Mouse (Mus musculus): ENCODE results near the gene Cnst. TPM values are rescaled to one million over a fixed set of nuclear protein-coding genes. Genes with fewer than 3 reads are reported as not detected.

Cnst gene
- polyA plus RNA-seq, 1 experiment from 2014 or later, result 25.3 TPM

DNA sequence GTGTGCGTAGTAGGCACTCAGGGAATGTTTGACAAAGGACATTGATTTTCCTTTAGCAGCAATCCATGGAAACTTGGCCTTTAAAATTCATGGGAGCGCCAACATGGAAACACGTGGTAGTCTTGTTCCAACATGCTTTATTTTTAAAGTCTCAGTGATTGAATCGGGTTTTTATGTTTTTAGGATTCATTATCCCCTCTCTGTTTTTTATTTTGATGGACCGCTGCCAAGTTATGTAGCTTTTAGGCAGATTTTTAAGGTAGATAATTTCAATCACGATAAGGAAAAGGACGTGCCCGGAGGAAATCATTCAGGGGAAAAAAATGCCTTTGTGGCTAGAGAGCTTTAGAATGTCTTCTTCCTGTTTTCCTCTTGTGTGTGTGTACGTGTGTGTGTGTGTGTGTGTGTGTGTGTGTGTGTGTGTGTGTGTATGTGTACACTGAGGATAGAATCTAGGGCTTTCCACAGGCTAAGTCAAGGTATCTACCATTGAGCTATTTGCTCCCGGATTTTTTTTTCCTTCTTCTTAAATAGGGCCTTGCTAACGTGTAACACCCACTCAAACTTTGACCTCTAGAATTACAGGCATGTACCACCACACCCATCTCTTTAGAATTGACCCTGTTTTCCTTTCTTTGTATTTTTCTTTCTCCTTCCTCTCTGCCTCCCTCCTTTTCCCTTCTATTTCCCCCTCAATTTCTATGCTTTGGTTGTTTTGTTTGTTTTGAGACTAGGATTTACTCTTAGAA lies 13.4 kb downstream of the Cnst start:
- ATAC-seq (ENCODE audit: low FRiP score), result no peak
- Histone ChIP-seq H3K9ac (replicated peaks) (no peak overlapping the region), H3K4me2 (no peak overlapping the region), H3K4me3 (replicated peaks) (no peak overlapping the region), H3K4me1 (peaks cover 6% of the 10 kb centered on the region), H3K9me3 (replicated peaks) (no peaks in the 10 kb centered on the region), H3K27ac (replicated peaks) (no peak overlapping the region), H3K27me3 (replicated peaks) (no peaks in the 10 kb centered on the region), H3K36me3 (no peaks in the 10 kb centered on the region)
- WGBS, result 73% methylated on average over 11 of the region's 11 CpGs

DNA sequence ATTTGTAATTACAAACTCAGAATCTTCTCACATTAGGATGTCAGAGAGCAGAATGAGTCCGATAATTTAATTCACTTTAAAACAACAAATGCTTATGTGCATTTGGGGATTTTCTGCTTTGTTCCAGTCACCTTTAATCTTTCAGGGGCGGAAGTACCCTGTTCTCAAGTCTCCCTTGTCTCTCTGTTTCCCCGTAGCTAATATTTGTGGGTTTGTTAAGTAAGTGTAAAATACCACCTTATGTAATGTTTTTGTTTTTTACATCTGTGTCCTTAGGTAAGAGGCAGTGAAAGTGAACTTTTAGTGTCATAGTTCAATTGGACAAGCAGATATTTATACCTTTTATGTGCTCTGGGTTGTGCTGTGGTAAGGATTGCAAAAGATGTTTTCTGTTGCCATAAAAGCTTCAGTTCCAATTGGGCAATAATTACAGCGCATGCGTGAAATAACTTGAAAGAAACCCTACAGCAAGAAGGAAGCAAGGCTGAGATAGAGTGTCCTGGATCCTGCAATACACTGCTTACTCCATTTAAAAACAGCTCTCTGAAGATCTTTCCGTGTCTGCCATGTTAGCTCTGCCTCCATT lies 14.8 kb downstream of the Cnst start:
- WGBS, result 89% methylated on average over 6 of the region's 6 CpGs
- Histone ChIP-seq H3K4me3 (replicated peaks) (no peak overlapping the region), H3K4me2 (no peak overlapping the region), H3K9me3 (replicated peaks) (no peaks in the 10 kb centered on the region), H3K4me1 (peaks cover 6% of the 10 kb centered on the region), H3K27ac (replicated peaks) (no peak overlapping the region), H3K27me3 (replicated peaks) (no peaks in the 10 kb centered on the region), H3K9ac (replicated peaks) (no peak overlapping the region), H3K36me3 (no peaks in the 10 kb centered on the region)
- no peak for ATAC-seq (ENCODE audit: low FRiP score)

DNA sequence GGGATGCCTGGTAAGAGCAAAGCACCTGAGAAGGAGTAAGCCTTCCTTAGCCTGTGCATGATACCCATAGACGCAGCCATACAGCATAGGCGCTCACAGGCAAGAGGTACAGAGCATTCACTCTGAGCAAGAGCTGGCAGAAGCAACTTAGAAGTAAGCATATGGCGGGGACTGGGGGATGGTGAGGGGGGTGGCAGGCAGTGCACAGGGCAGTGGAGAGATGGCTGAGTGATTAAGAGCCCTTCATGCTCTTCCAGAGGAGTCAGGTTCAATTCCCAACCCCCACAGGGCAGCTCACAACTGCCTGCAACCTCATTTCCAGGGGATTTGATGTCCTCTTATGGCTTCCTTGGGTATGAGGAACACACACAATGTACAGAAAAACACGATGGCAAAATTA lies 17.0 kb downstream of the Cnst start:
- Histone ChIP-seq H3K4me2 (no peak overlapping the region), H3K36me3 (no peaks in the 10 kb centered on the region), H3K9ac (replicated peaks) (no peak overlapping the region), H3K9me3 (replicated peaks) (no peaks in the 10 kb centered on the region), H3K4me3 (replicated peaks) (no peak overlapping the region), H3K27me3 (replicated peaks) (no peaks in the 10 kb centered on the region), H3K4me1 (peaks cover 11% of the 10 kb centered on the region), H3K27ac (replicated peaks) (no peak overlapping the region)
- no peak for ATAC-seq (ENCODE audit: low FRiP score)
- 75% methylated on average over 4 of the region's 4 CpGs for WGBS

DNA sequence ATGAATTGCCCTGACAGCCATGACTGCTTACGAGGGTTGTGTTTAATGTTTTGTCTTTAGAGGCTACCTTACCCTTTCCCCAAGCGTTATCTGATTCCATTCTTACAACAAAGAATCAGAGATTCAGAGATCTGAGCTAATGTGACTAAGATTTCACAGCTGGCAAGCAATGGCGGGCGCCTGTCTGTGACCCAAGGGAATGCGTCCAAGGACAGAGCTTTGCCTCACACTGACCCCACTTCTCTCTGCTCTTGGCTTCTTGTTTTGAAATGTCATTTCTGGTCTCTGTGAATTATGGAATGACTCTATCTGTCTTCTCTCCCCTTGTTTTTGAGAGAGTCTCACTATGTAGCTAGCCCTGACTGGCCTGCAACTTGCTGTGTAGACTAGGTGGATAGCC lies 17.8 kb downstream of the Cnst start:
- no peak overlapping the region for H3K27ac ChIP-seq (replicated peaks)

DNA sequence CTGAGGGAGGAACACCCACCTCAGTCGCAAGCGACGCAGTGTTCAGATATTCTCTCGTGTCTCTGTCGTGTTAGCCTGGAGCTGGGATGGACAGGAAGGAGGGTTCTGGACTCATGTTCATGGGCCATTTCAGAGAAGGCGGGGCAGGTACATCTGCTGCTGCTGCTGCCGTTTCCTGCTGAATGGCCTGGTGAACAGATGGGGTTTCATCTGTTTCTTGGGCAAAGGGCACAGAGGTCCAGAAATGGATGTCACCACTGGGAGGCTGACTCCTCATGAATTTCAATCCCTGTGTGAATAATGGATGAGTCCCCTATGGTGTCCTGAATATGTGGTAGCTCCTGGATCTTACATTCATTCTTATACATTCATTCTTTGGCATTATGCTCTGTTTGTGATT lies 21.4 kb downstream of the Cnst start:
- Histone ChIP-seq H3K9ac (replicated peaks) (no peak overlapping the region), H3K36me3 (no peaks in the 10 kb centered on the region), H3K4me3 (replicated peaks) (no peak overlapping the region), H3K4me1 (peaks cover 11% of the 10 kb centered on the region), H3K27ac (replicated peaks) (no peak overlapping the region), H3K27me3 (replicated peaks) (no peaks in the 10 kb centered on the region), H3K4me2 (no peak overlapping the region), H3K9me3 (replicated peaks) (no peaks in the 10 kb centered on the region)
- ATAC-seq (ENCODE audit: low FRiP score), result no peak
- WGBS, result 39% methylated on average over 7 of the region's 7 CpGs

More for the DNA sequence above, 17.8 kb downstream of the Cnst start:
- H3K4me1 ChIP-seq, result peaks cover 11% of the 10 kb centered on the region
- ATAC-seq (ENCODE audit: low FRiP score), result no peak
- H3K4me2 ChIP-seq, result no peak overlapping the region
- 78% methylated on average over 5 of the region's 5 CpGs for WGBS
- no peak overlapping the region for H3K4me3 ChIP-seq (replicated peaks)
- H3K36me3 ChIP-seq, result no peaks in the 10 kb centered on the region
- no peaks in the 10 kb centered on the region for H3K27me3 ChIP-seq (replicated peaks)
- H3K9me3 ChIP-seq (replicated peaks), result no peaks in the 10 kb centered on the region
- H3K9ac ChIP-seq (replicated peaks), result no peak overlapping the region

DNA sequence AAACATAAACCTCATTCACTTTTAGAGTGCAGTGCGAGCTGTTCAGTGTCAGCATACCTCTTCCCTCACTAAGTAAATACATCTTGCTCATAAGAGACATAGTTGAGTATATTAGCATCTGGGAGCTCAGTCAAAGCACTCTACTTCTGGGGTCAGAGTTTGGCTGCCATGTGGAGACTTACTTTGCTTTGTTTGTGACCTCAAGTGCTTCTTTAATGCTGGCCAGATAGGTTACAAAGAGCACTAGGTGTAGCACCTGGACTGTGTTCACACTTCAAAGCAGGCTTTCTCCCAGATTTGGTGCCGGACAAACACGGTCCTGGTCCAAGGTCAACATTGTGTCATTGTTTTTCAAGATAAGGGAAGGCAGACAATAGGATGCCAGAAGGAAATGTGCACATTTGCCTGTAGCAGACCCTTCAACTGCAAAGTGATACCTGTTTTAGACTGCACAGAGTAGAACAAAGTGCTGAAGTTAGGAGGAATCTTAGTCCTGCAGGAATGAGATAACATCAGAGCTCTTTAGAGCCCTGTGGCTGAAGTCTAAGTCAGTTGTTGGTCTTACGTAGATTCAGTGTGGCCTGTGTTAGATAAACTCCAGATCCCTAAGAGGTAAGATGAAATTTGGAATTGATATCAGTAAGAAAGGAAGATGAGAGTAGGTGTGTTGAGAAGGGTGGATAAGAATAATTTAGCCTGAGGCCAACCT lies 22.7 kb downstream of the Cnst start:
- ATAC-seq (ENCODE audit: low FRiP score), result no peak
- Histone ChIP-seq H3K4me2 (no peak overlapping the region), H3K4me3 (replicated peaks) (no peak overlapping the region), H3K9me3 (replicated peaks) (no peaks in the 10 kb centered on the region), H3K9ac (replicated peaks) (no peak overlapping the region), H3K27me3 (replicated peaks) (no peaks in the 10 kb centered on the region), H3K4me1 (peaks cover 6% of the 10 kb centered on the region), H3K27ac (replicated peaks) (no peak overlapping the region), H3K36me3 (no peaks in the 10 kb centered on the region)
- WGBS, result 79% methylated on average over 4 of the region's 4 CpGs

DNA sequence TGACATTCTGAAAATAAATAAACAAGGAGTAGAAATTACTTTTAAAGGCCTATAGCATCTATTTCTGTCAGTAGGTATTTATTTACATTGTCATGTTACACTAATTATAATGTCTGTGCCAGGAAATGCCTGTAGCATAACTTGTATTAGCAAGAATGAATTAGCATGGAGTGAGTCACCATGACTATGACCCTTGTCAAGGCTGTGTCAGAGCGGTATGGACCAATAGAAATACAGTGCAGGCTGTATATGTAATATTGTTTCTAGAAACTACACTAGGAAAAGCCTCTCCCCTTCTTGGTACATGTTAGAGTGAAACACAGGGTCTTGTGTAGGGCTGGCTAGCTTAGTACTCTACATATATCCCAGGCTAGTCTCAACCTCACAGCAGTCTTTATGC lies 24.3 kb downstream of the Cnst start:
- no peak for ATAC-seq (ENCODE audit: low FRiP score)
- 98% methylated on average over 1 of the region's 1 CpGs for WGBS

DNA sequence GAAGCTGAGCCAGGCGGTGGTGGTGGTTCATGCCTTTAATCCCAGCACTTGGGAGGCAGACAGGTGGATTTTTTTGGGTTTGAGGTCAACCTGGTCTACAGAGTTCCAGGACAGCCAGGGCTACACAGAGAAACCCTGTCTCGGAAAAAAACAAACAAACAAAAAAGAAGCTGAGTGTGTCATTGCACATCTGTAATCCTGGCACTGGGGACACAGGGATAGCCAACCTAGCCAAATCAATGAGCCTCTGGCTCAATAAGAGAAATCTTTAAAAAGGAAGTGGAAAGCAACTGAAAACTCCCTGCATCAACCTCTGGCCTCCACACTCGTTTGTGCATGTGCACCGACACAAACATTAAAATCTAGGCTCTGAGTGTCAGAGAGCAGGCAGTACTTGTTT lies 25.5 kb downstream of the Cnst start:
- peaks cover 6% of the 10 kb centered on the region for H3K4me1 ChIP-seq
- H3K9me3 ChIP-seq (replicated peaks), result no peaks in the 10 kb centered on the region
- WGBS, result 86% methylated on average over 4 of the region's 4 CpGs
- no peak overlapping the region for H3K4me3 ChIP-seq (replicated peaks)
- no peaks in the 10 kb centered on the region for H3K27me3 ChIP-seq (replicated peaks)
- no peak overlapping the region for H3K27ac ChIP-seq (replicated peaks)
- ATAC-seq (ENCODE audit: low FRiP score), result no peak
- no peak overlapping the region for H3K4me2 ChIP-seq
- H3K9ac ChIP-seq (replicated peaks), result no peak overlapping the region
- H3K36me3 ChIP-seq, result no peaks in the 10 kb centered on the region

More for the DNA sequence above, 24.3 kb downstream of the Cnst start:
- Histone ChIP-seq H3K4me1 (peaks cover 6% of the 10 kb centered on the region), H3K4me3 (replicated peaks) (no peak overlapping the region), H3K27me3 (replicated peaks) (no peaks in the 10 kb centered on the region), H3K27ac (replicated peaks) (no peak overlapping the region), H3K9ac (replicated peaks) (no peak overlapping the region), H3K9me3 (replicated peaks) (no peaks in the 10 kb centered on the region), H3K4me2 (no peak overlapping the region), H3K36me3 (no peaks in the 10 kb centered on the region)

DNA sequence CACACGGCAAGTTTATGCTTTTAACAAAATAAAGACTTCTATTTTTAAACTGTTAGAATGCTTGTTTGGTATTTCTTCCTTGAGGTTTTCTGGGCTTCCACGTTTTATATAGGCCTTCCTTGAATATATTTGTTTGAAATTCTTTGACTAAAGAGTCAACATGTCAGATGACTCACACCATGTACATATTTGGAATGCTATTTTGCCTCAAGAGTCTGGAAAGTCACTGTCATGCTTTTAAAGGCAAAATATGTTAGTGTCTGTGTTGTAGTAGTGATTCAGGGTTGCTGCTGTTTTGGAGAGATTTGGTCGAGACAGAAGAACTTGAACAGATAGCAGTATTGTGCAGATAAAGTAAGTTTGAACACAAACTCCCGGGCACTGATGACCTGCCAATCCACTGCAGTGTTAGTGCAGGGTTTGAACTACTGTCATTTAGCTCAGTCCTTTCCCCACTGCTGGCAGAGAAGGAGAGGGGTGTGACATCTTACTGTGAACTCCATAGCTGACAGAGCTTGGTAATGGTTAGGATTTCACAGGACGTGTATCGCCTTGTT lies 27.6 kb downstream of the Cnst start:
- ATAC-seq (ENCODE audit: low FRiP score), result no peak
- 85% methylated on average over 6 of the region's 6 CpGs for WGBS
- Histone ChIP-seq H3K9me3 (replicated peaks) (no peaks in the 10 kb centered on the region), H3K4me3 (replicated peaks) (no peak overlapping the region), H3K9ac (replicated peaks) (no peak overlapping the region), H3K4me1 (no peaks in the 10 kb centered on the region), H3K36me3 (no peaks in the 10 kb centered on the region), H3K27me3 (replicated peaks) (no peaks in the 10 kb centered on the region), H3K27ac (replicated peaks) (no peak overlapping the region), H3K4me2 (no peak overlapping the region)

DNA sequence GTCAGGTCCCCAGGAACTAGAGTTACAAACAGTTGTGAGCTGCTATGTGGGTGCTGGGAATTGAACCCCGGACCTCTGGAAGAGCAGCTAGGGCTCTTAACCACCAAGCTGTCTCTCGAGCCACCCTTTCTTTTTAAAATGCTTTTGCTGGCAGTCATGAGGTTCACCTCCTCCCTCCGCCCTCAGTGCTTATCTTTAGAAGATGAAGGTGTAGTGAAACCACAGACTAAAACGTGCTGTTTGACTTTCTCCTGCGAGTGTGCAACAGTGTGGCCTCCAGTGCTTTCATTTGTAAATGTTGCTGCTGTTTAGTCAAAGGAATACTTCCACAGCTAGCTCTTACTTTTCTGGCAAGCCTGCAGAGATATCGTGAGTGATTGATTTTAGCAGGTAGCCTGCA lies 32.5 kb downstream of the Cnst start:
- 72% methylated on average over 6 of the region's 6 CpGs for WGBS
- Histone ChIP-seq H3K27ac (replicated peaks) (no peak overlapping the region), H3K27me3 (replicated peaks) (no peaks in the 10 kb centered on the region), H3K9ac (replicated peaks) (no peak overlapping the region), H3K4me3 (replicated peaks) (no peak overlapping the region), H3K36me3 (peaks cover 8% of the 10 kb centered on the region; the same call in 1 of the 2 replicates), H3K4me1 (peaks cover 9% of the 10 kb centered on the region; the same call in 1 of the 2 replicates), H3K4me2 (no peak overlapping the region), H3K9me3 (replicated peaks) (no peaks in the 10 kb centered on the region)
- ATAC-seq (ENCODE audit: low FRiP score), result no peak

DNA sequence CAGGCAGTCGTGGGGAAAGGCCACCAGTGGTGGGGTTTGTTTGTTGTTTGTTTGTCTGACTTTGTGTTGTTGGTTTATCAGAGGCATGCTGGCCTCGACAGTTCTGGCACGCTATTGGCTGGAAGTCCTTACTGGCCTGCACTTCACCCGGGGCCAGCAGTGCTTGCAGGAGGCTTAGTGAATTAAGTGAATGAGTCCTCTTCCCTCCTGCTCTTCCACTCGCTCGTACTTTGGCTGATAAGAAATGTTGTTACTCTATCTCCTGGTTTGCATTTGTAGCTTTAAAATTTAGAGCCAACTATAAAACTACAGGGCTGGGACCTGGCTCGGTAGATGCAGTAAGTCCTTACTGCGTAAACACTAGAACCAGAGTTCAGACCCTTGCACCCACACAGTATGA lies 34.0 kb downstream of the Cnst start:
- no peak for ATAC-seq (ENCODE audit: low FRiP score)
- Histone ChIP-seq H3K36me3 (peaks cover 8% of the 10 kb centered on the region; the same call in 1 of the 2 replicates), H3K4me3 (replicated peaks) (no peak overlapping the region), H3K27ac (replicated peaks) (no peak overlapping the region), H3K4me2 (no peak overlapping the region), H3K9me3 (replicated peaks) (no peaks in the 10 kb centered on the region), H3K27me3 (replicated peaks) (no peaks in the 10 kb centered on the region), H3K9ac (replicated peaks) (no peak overlapping the region), H3K4me1 (peaks cover 9% of the 10 kb centered on the region; the same call in 1 of the 2 replicates)
- 76% methylated on average over 8 of the region's 8 CpGs for WGBS

Data from neural tube, embryonic 15.5 days (tissue).